Mouse (Mus musculus): ENCODE data around the gene Pde3a. TPM values are rescaled to one million over a fixed set of nuclear protein-coding genes. Genes with fewer than 3 reads are reported as not detected.
A peak's percentile ranks its signal among the peaks of the same experiment; 100 is the strongest.

Gene Pde3a
- polyA plus RNA-seq (2015; fragmentation: Nextera tagmentation; extraction: Ambion mirVana): 1.1 and 1.3 TPM in 2 replicates

- 4% methylated on average over 27 of the region's 28 CpGs for WGBS (ENCODE audit: insufficient replicate concordance)
- no peak within 1 kb of the TSS; the same call in 1 of the 2 replicates for H3K9ac ChIP-seq (ENCODE audit: low read depth, low read length)
- H3K4me1 ChIP-seq (ENCODE audit: control insufficient read depth, low read depth, low read length): no peaks in the 10 kb centered on the region
- H3K4me2 ChIP-seq (ENCODE audit: low read depth, low read length): peak within 1 kb of the TSS; percentile 55
- no peak within 1 kb of the TSS for H3K27ac ChIP-seq (ENCODE audit: low read length)
- no peaks in the 10 kb centered on the region for H3K9me3 ChIP-seq (replicated peaks; ENCODE audit: control insufficient read depth, low read length)
- no peak for ATAC-seq (ENCODE audit: low read depth)
- no peaks in the 10 kb centered on the region for H3K36me3 ChIP-seq (ENCODE audit: control insufficient read depth, insufficient read depth)
- H3K4me3 ChIP-seq (ENCODE audit: low read depth, low read length): peak within 1 kb of the TSS; percentile 48
- peaks cover 20% of the 10 kb centered on the region for H3K27me3 ChIP-seq (ENCODE audit: control insufficient read depth, insufficient read depth, low read depth, low read length)
These were observed at the start of gene Pde3a for GRCm38 (mm10) chr6:141248691-141249584. Gene Pde3a, plus strand, starts transcription at chr6:141249269.

- Histone ChIP-seq H3K36me3 (ENCODE audit: control insufficient read depth, insufficient read depth) (no peaks in the 10 kb centered on the region), H3K4me3 (ENCODE audit: low read depth, low read length) (no peak overlapping the region), H3K4me2 (ENCODE audit: low read depth, low read length) (no peak overlapping the region), H3K9ac (ENCODE audit: low read depth, low read length) (no peak overlapping the region), H3K27me3 (ENCODE audit: control insufficient read depth, insufficient read depth, low read depth, low read length) (no peaks in the 10 kb centered on the region), H3K9me3 (replicated peaks; ENCODE audit: control insufficient read depth, low read length) (no peaks in the 10 kb centered on the region), H3K27ac (ENCODE audit: low read length) (no peak overlapping the region), H3K4me1 (ENCODE audit: control insufficient read depth, low read depth, low read length) (no peaks in the 10 kb centered on the region)
- ATAC-seq (ENCODE audit: low read depth): no peak
These were observed 48.9 kb upstream of the Pde3a start for GRCm38 (mm10) chr6:141200173-141200615.

- no peaks in the 10 kb centered on the region for H3K9me3 ChIP-seq (replicated peaks; ENCODE audit: control insufficient read depth, low read length)
- no peak overlapping the region for H3K27ac ChIP-seq (ENCODE audit: low read length)
- H3K4me1 ChIP-seq (ENCODE audit: control insufficient read depth, low read depth, low read length): no peaks in the 10 kb centered on the region
- no peak for ATAC-seq (ENCODE audit: low read depth)
- no peaks in the 10 kb centered on the region for H3K36me3 ChIP-seq (ENCODE audit: control insufficient read depth, insufficient read depth)
- no peak overlapping the region for H3K9ac ChIP-seq (ENCODE audit: low read depth, low read length)
- no peaks in the 10 kb centered on the region for H3K27me3 ChIP-seq (ENCODE audit: control insufficient read depth, insufficient read depth, low read depth, low read length)
- no peak overlapping the region for H3K4me3 ChIP-seq (ENCODE audit: low read depth, low read length)
- H3K4me2 ChIP-seq (ENCODE audit: low read depth, low read length): no peak overlapping the region
- WGBS (ENCODE audit: insufficient replicate concordance): 56% methylated on average over 6 of the region's 6 CpGs
These were observed 41.5 kb upstream of the Pde3a start for GRCm38 (mm10) chr6:141207531-141207930.

GRCm38 (mm10) chr6:141208283-141208872 is 40.7 kb upstream of the Pde3a start:
- ATAC-seq (ENCODE audit: low read depth): no peak
- H3K4me2 ChIP-seq (ENCODE audit: low read depth, low read length): no peak overlapping the region
- no peak overlapping the region for H3K27ac ChIP-seq (ENCODE audit: low read length)
- H3K36me3 ChIP-seq (ENCODE audit: control insufficient read depth, insufficient read depth): no peaks in the 10 kb centered on the region
- H3K27me3 ChIP-seq (ENCODE audit: control insufficient read depth, insufficient read depth, low read depth, low read length): no peaks in the 10 kb centered on the region
- H3K9me3 ChIP-seq (replicated peaks; ENCODE audit: control insufficient read depth, low read length): no peaks in the 10 kb centered on the region
- no peaks in the 10 kb centered on the region for H3K4me1 ChIP-seq (ENCODE audit: control insufficient read depth, low read depth, low read length)
- H3K9ac ChIP-seq (ENCODE audit: low read depth, low read length): no peak overlapping the region
- no peak overlapping the region for H3K4me3 ChIP-seq (ENCODE audit: low read depth, low read length)
- 67% methylated on average over 1 of the region's 1 CpGs for WGBS (ENCODE audit: insufficient replicate concordance)

GRCm38 (mm10) chr6:141210021-141210420 is 39.0 kb upstream of the Pde3a start:
- Histone ChIP-seq H3K9ac (ENCODE audit: low read depth, low read length) (no peak overlapping the region), H3K27me3 (ENCODE audit: control insufficient read depth, insufficient read depth, low read depth, low read length) (no peaks in the 10 kb centered on the region), H3K36me3 (ENCODE audit: control insufficient read depth, insufficient read depth) (no peaks in the 10 kb centered on the region), H3K4me2 (ENCODE audit: low read depth, low read length) (no peak overlapping the region), H3K27ac (ENCODE audit: low read length) (no peak overlapping the region), H3K4me3 (ENCODE audit: low read depth, low read length) (no peak overlapping the region), H3K9me3 (replicated peaks; ENCODE audit: control insufficient read depth, low read length) (no peaks in the 10 kb centered on the region), H3K4me1 (ENCODE audit: control insufficient read depth, low read depth, low read length) (no peaks in the 10 kb centered on the region)
- 64% methylated on average over 3 of the region's 3 CpGs for WGBS (ENCODE audit: insufficient replicate concordance)
- ATAC-seq (ENCODE audit: low read depth): no peak

- no peak overlapping the region for H3K4me2 ChIP-seq (ENCODE audit: low read depth, low read length)
- H3K4me1 ChIP-seq (ENCODE audit: control insufficient read depth, low read depth, low read length): no peaks in the 10 kb centered on the region
- H3K27ac ChIP-seq (ENCODE audit: low read length): no peak overlapping the region
- ATAC-seq (ENCODE audit: low read depth): no peak
- no peaks in the 10 kb centered on the region for H3K36me3 ChIP-seq (ENCODE audit: control insufficient read depth, insufficient read depth)
- H3K9me3 ChIP-seq (replicated peaks; ENCODE audit: control insufficient read depth, low read length): no peaks in the 10 kb centered on the region
- no peak overlapping the region for H3K4me3 ChIP-seq (ENCODE audit: low read depth, low read length)
- WGBS (ENCODE audit: insufficient replicate concordance): 58% methylated on average over 3 of the region's 3 CpGs
- no peak overlapping the region for H3K9ac ChIP-seq (ENCODE audit: low read depth, low read length)
- no peaks in the 10 kb centered on the region for H3K27me3 ChIP-seq (ENCODE audit: control insufficient read depth, insufficient read depth, low read depth, low read length)
These were observed 28.0 kb upstream of the Pde3a start for GRCm38 (mm10) chr6:141221081-141221480.

- 68% methylated on average over 15 of the region's 15 CpGs for WGBS (ENCODE audit: insufficient replicate concordance)
- Histone ChIP-seq H3K9me3 (replicated peaks; ENCODE audit: control insufficient read depth, low read length) (no peaks in the 10 kb centered on the region), H3K4me3 (ENCODE audit: low read depth, low read length) (no peak overlapping the region), H3K27ac (ENCODE audit: low read length) (no peak overlapping the region), H3K4me1 (ENCODE audit: control insufficient read depth, low read depth, low read length) (no peaks in the 10 kb centered on the region), H3K9ac (ENCODE audit: low read depth, low read length) (no peak overlapping the region), H3K27me3 (ENCODE audit: control insufficient read depth, insufficient read depth, low read depth, low read length) (no peaks in the 10 kb centered on the region), H3K36me3 (ENCODE audit: control insufficient read depth, insufficient read depth) (no peaks in the 10 kb centered on the region), H3K4me2 (ENCODE audit: low read depth, low read length) (no peak overlapping the region)
- no peak for ATAC-seq (ENCODE audit: low read depth)
These were observed 22.0 kb upstream of the Pde3a start for GRCm38 (mm10) chr6:141226851-141227657.

GRCm38 (mm10) chr6:141227658-141228005 is 21.4 kb upstream of the Pde3a start:
- Histone ChIP-seq H3K4me1 (ENCODE audit: control insufficient read depth, low read depth, low read length) (no peaks in the 10 kb centered on the region), H3K27me3 (ENCODE audit: control insufficient read depth, insufficient read depth, low read depth, low read length) (no peaks in the 10 kb centered on the region), H3K4me3 (ENCODE audit: low read depth, low read length) (no peak overlapping the region), H3K36me3 (ENCODE audit: control insufficient read depth, insufficient read depth) (no peaks in the 10 kb centered on the region), H3K27ac (ENCODE audit: low read length) (no peak overlapping the region), H3K4me2 (ENCODE audit: low read depth, low read length) (no peak overlapping the region), H3K9me3 (replicated peaks; ENCODE audit: control insufficient read depth, low read length) (no peaks in the 10 kb centered on the region), H3K9ac (ENCODE audit: low read depth, low read length) (no peak overlapping the region)
- 48% methylated on average over 3 of the region's 3 CpGs for WGBS (ENCODE audit: insufficient replicate concordance)
- ATAC-seq (ENCODE audit: low read depth): no peak

Measured in liver, embryonic 16.5 days (tissue).